Mouse (Mus musculus) heart, embryonic 12.5 days (tissue): ENCODE data around the gene Rpl35. TPM values are rescaled to one million over a fixed set of nuclear protein-coding genes. Genes with fewer than 3 reads are reported as not detected.

Source experiments
- polyA plus RNA-seq: library from polyadenylated mRNA; unstranded; fragments of >200 nt; fragmentation: Nextera tagmentation; extraction: Ambion mirVana; gene quantifications from 2 replicates; pipeline ENCODE4 v1.2.1, GENCODE M21; 2016

The Rpl35 gene
- polyA plus RNA-seq, 1 experiment from 2014 or later: 733 TPM

Other genes with a start within 250 kb of the Rpl35 start
- gene Nr6a1, start 77.9 kb downstream of the Rpl35 start, polyA plus RNA-seq: 1.2 and 1.3 TPM in 2 replicates
- gene Olfml2a, start 73.6 kb downstream of the Rpl35 start, polyA plus RNA-seq: 6.8 and 8.4 TPM in 2 replicates
- gene Wdr38, start 8.1 kb downstream of the Rpl35 start, polyA plus RNA-seq: 0.91 and 1.0 TPM in 2 replicates
- gene Arpc5l, start 276 bp downstream of the Rpl35 start, polyA plus RNA-seq: 81.7 and 82.3 TPM in 2 replicates
- gene Golga1, start 59.9 kb upstream of the Rpl35 start, polyA plus RNA-seq: 22.0 and 23.3 TPM in 2 replicates
- gene Scai, start 185.1 kb upstream of the Rpl35 start, polyA plus RNA-seq: 6.2 and 7.6 TPM in 2 replicates
- gene Ppp6c, start 220.8 kb upstream of the Rpl35 start, polyA plus RNA-seq: 55.3 and 55.9 TPM in 2 replicates